Mouse (Mus musculus): ENCODE measurements around the gene Tet1. TPM values are rescaled to one million over a fixed set of nuclear protein-coding genes. Genes with fewer than 3 reads are reported as not detected.

The Tet1 gene
- total RNA-seq, 4 experiments from 2014 or later, result 13.0 to 18.6 (median 15.2) TPM

GRCm38 (mm10) chr10:62892549-62893232 is 16.1 kb downstream of the Tet1 start:
- DNase-seq (ENCODE audit: low spot score in 2 of 2), result peak in 1 of 2 experiments; percentile 19

GRCm38 (mm10) chr10:62891025-62891424 is 17.8 kb downstream of the Tet1 start:
- no peak for DNase-seq (ENCODE audit: low spot score in 2 of 2)

- no peak for DNase-seq (ENCODE audit: low spot score in 2 of 2)
Measured at GRCm38 (mm10) chr10:62886799-62887591, 21.8 kb downstream of the Tet1 start.

- DNase-seq (ENCODE audit: low spot score in 2 of 2), result no peak
Measured at GRCm38 (mm10) chr10:62885969-62886798, 22.6 kb downstream of the Tet1 start.

- DNase-seq (ENCODE audit: low spot score in 2 of 2), result no peak
Measured at GRCm38 (mm10) chr10:62885460-62885859, 23.3 kb downstream of the Tet1 start.

- DNase-seq (ENCODE audit: low spot score in 2 of 2), result no peak
Measured at GRCm38 (mm10) chr10:62884517-62884916, 24.3 kb downstream of the Tet1 start.

- no peak for DNase-seq (ENCODE audit: low spot score in 2 of 2)
Measured at GRCm38 (mm10) chr10:62883933-62884372, 24.8 kb downstream of the Tet1 start.

- no peak for DNase-seq (ENCODE audit: low spot score in 2 of 2)
Measured at GRCm38 (mm10) chr10:62881211-62881610, 27.6 kb downstream of the Tet1 start.

- DNase-seq (ENCODE audit: low spot score in 2 of 2), result no peak
Measured at GRCm38 (mm10) chr10:62878056-62878455, 30.7 kb downstream of the Tet1 start.

- no peak for DNase-seq (ENCODE audit: low spot score in 2 of 2)
Measured at GRCm38 (mm10) chr10:62875565-62875964, 33.2 kb downstream of the Tet1 start.

- DNase-seq (ENCODE audit: low spot score in 2 of 2), result no peak
Measured at GRCm38 (mm10) chr10:62874828-62875227, 34.0 kb downstream of the Tet1 start.

GRCm38 (mm10) chr10:62866035-62866791 is 42.6 kb downstream of the Tet1 start:
- DNase-seq (ENCODE audit: low spot score in 2 of 2), result peak; percentile 32 to 35

- peak; percentile 79 to 88 for DNase-seq (ENCODE audit: low spot score in 2 of 2)
Measured at GRCm38 (mm10) chr10:62865167-62866034, 43.4 kb downstream of the Tet1 start.

- DNase-seq (ENCODE audit: low spot score in 2 of 2), result no peak
Measured at GRCm38 (mm10) chr10:62863563-62863962, 45.2 kb downstream of the Tet1 start.

- no peak for DNase-seq (ENCODE audit: low spot score in 2 of 2)
Measured at GRCm38 (mm10) chr10:62862435-62862834, 46.4 kb downstream of the Tet1 start.

- DNase-seq (ENCODE audit: low spot score in 2 of 2), result no peak
Measured at GRCm38 (mm10) chr10:62858967-62859366, 49.8 kb downstream of the Tet1 start.

- DNase-seq (ENCODE audit: low spot score in 2 of 2), result no peak
Measured at GRCm38 (mm10) chr10:62856690-62857290, 52.0 kb downstream of the Tet1 start.

- DNase-seq (ENCODE audit: low spot score in 2 of 2), result no peak
Measured at GRCm38 (mm10) chr10:62854992-62855391, 53.8 kb downstream of the Tet1 start.

- no peak for DNase-seq (ENCODE audit: low spot score in 2 of 2)
Measured at GRCm38 (mm10) chr10:62854581-62854980, 54.2 kb downstream of the Tet1 start.

- DNase-seq (ENCODE audit: low spot score in 2 of 2), result peak in 1 of 2 experiments; percentile 17
Measured at GRCm38 (mm10) chr10:62851578-62851977, 57.2 kb downstream of the Tet1 start.
